Mouse (Mus musculus): ENCODE measurements at regions not wholly inside any gene's neighbourhood (a gene's known extent, or its start where the extent isn't known, plus 50 kb on each side); places are given as distances from the start of the nearest gene placed in this dataset.
A peak's percentile ranks its signal among the peaks of the same experiment; 100 is the strongest.
"Not testable (repeated sequence)": the region's sequence is repeated elsewhere in the genome, so short reads cannot be mapped to it uniquely, and the experiment has no call there.

GRCm38 (mm10) chr12:29395401-29395982 is 132.7 kb upstream of the Myt1l start:
- no peak for DNase-seq

GRCm38 (mm10) chr12:29404434-29404833 is 123.8 kb upstream of the Myt1l start:
- no peak for DNase-seq

- DNase-seq = no peak
These were observed 118.7 kb upstream of the Myt1l start for GRCm38 (mm10) chr12:29409336-29410055.

GRCm38 (mm10) chr12:29433936-29434335 is 94.2 kb upstream of the Myt1l start:
- DNase-seq = no peak

GRCm38 (mm10) chr12:29439343-29440019 is 88.7 kb upstream of the Myt1l start:
- DNase-seq = peak in 1 of 2 experiments; percentile 3

GRCm38 (mm10) chr12:29465201-29465600 is 63.0 kb upstream of the Myt1l start:
- not testable (repeated sequence) for DNase-seq

Data from cerebellum, postnatal 25 days (tissue).